Mouse (Mus musculus) liver, postnatal 0 days (tissue): ENCODE data around the gene Col2a1. TPM values are rescaled to one million over a fixed set of nuclear protein-coding genes. Genes with fewer than 3 reads are reported as not detected.
A peak's percentile ranks its signal among the peaks of the same experiment; 100 is the strongest.

ENCODE experiments used
- ATAC-seq: fragments of 200-750 bp; cut with Nextera tagmentation; 2 replicates; pipeline ENCODE4 v1.8.0; 2017; ENCODE audit warnings: mild to moderate bottlenecking, moderate library complexity
- DNase-seq: peaks from one replicate; pipeline ENCODE4 v3.0.0-alpha.2; 2016
- H3K27ac ChIP-seq: fragments of 300-500 bp; sonication (generic); 2 replicates; pipeline ENCODE4 v1.5.1; 2014; ENCODE audit warnings: antibody characterized with exemption, moderate library complexity, mild to moderate bottlenecking, low read depth
- H3K27me3 ChIP-seq: fragments of 300-500 bp; sonication (generic); 2 replicates; pipeline ENCODE4 v1.6.1; 2014; ENCODE audit warnings: low read length, control low read depth, mixed read lengths; ENCODE audit not compliant: insufficient read depth
- H3K36me3 ChIP-seq: fragments of 300-500 bp; sonication (generic); replicated peaks from 2 replicates; pipeline ENCODE4 v1.6.1; 2014; ENCODE audit warnings: mild to moderate bottlenecking, control low read depth, low read length, moderate library complexity, mixed read lengths; ENCODE audit not compliant: insufficient read depth
- H3K4me1 ChIP-seq: fragments of 300-500 bp; sonication (generic); 2 replicates; pipeline ENCODE4 v1.6.1; 2014; ENCODE audit warnings: antibody characterized with exemption, mild to moderate bottlenecking, control low read depth; ENCODE audit not compliant: insufficient read depth
- H3K4me2 ChIP-seq: fragments of 300-500 bp; sonication (generic); 2 replicates; pipeline ENCODE4 v1.6.1; 2014; ENCODE audit warnings: low read depth, mild to moderate bottlenecking, low read length, moderate library complexity, mixed read lengths
- H3K4me3 ChIP-seq: fragments of 300-500 bp; sonication (generic); 2 replicates; pipeline ENCODE4 v1.5.1; 2014; ENCODE audit warnings: low read depth, low read length
- H3K9ac ChIP-seq: fragments of 300-500 bp; sonication (generic); replicated peaks from 2 replicates; pipeline ENCODE4 v1.6.1; 2014; ENCODE audit warnings: mild to moderate bottlenecking, moderate library complexity
- H3K9me3 ChIP-seq: fragments of 300-500 bp; sonication (generic); 2 replicates; pipeline ENCODE4 v1.6.1; 2016; ENCODE audit warnings: mild to moderate bottlenecking, control low read depth, low read length, mixed read lengths
- CTCF ChIP-seq: sonication (generic); IDR thresholded peaks from 2 replicates; pipeline ENCODE4 v1.5.1; 2016; ENCODE audit warnings: antibody characterized with exemption, low read depth
- EP300 ChIP-seq: IDR thresholded peaks from 2 replicates; pipeline ENCODE4 v1.6.1; 2016; ENCODE audit warnings: antibody characterized with exemption, low read depth, mild to moderate bottlenecking
- WGBS: fragments of 180-500 bp; shearing (Covaris S2); extraction: QIAGEN DNeasy Blood & Tissue Kit; methylation state at CpG from one replicate; pipeline ENCODE4 v1.1.7; 2014; ENCODE audit not compliant: insufficient replicate concordance; 5-methylcytosine and 5-hydroxymethylcytosine counted together
- polyA plus RNA-seq: library from polyadenylated mRNA; unstranded; fragments of >200 nt; fragmentation: Nextera tagmentation; extraction: Ambion mirVana; gene quantifications from 2 replicates; pipeline ENCODE4 v1.2.1, GENCODE M21; 2015

Gene Col2a1
- polyA plus RNA-seq, 1 experiment from 2014 or later, result 0.12 TPM

DNA sequence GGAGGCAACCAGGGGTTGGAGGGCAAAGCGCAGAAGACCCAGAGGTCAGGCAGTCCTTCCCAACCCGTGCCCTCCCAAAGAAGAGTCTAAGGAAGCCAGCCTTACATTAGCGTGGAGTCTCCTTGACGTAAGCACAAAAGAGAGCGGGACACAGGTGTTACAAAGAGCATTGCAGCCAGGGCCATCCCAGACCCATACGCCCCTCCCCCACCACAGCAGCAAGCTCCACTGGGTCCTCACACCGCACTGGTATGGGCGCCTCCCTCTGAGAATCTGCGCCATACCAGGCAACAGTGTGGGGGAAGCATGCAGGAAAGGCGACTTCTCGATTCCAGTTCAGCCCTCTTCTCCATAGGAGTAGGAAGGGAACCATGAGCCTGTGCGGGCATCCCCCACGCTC, 4.9 kb downstream of the Col2a1 start:
- WGBS, result 7% methylated on average over 13 of the region's 13 CpGs
- no peak for TF ChIP-seq CTCF
- no peak for TF ChIP-seq EP300
- no peaks in the 10 kb centered on the region for H3K9me3 ChIP-seq
- no peak for ATAC-seq
- 0 out of 2 replicates have a peak, but pooled peaks cover 5% of the 10 kb centered on the region for H3K4me1 ChIP-seq
- peaks cover 76% of the 10 kb centered on the region for H3K27me3 ChIP-seq
- no peak overlapping the region for H3K27ac ChIP-seq
- DNase-seq, result no peak
- no peaks in the 10 kb centered on the region for H3K36me3 ChIP-seq
- H3K4me2 ChIP-seq, result no peak overlapping the region
- no peak overlapping the region for H3K4me3 ChIP-seq
- no peak overlapping the region for H3K9ac ChIP-seq

DNA sequence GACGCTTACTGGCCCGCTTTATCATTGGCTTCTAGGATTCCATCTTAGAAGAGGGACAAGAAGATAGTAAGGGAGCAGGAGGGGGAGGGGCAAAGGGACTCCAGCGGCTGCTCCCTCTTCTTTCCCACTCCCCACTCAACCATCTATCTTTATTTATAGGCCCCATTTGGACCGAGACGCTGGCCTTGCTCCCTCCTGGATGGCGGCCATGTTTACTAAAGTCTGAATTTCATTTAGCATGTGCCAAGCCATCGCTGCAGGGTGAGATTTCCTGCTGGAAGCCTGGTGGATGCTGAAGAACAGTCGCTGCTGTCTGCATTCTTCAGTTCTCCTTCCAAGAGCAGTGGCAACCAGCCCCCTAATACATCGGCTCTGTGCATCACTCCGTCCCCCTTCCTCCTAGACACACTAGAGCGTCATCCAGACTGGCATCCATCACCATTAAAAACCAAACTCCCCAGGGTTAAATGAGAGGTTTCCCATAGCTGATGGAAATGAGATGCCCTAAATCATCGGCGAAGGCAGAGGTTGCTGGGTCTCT, 7.7 kb downstream of the Col2a1 start:
- no peak overlapping the region for H3K4me2 ChIP-seq
- no peak overlapping the region for H3K27ac ChIP-seq
- H3K9ac ChIP-seq, result no peak overlapping the region
- TF ChIP-seq CTCF (no peak), EP300 (no peak)
- H3K4me3 ChIP-seq, result no peak overlapping the region
- 81% methylated on average over 13 of the region's 13 CpGs for WGBS
- no peaks in the 10 kb centered on the region for H3K36me3 ChIP-seq
- H3K4me1 ChIP-seq, result no peaks in the 10 kb centered on the region
- ATAC-seq (no peak), DNase-seq (no peak)
- H3K9me3 ChIP-seq, result no peaks in the 10 kb centered on the region
- H3K27me3 ChIP-seq, result peaks cover 48% of the 10 kb centered on the region

DNA sequence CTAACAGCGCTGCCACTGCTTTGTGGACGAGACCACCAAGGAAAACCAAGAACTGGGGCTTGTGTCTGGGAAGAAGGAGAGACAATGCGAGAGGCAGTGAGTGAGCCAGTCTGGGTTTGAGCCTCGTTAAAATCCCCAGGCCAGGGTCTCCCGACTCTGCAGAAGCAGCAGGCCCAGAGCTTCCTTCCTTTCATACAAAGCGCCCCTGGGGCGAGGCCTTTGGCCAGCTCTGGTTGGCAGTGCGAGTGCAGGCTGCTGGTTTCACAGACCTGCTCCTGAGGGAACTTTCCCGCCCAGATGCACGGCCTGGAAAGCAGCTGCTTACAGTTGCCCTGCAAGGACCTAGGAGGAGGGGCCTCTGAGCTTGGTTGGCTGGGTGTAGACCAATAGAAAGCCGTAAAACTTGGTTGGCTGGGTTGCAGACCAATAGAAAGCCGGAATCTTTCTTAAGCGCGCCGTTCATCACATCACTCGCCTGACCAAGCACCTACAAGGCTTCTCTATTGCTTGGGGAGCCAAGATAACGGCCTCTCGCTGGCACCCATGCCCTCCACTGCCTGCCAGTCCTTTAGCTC, 11.7 kb downstream of the Col2a1 start:
- Histone ChIP-seq H3K27me3 (peaks cover 10% of the 10 kb centered on the region; the same call in 1 of the 2 replicates), H3K4me1 (no peaks in the 10 kb centered on the region), H3K4me2 (peak overlapping the region; percentile 40), H3K9ac (no peak overlapping the region), H3K4me3 (no peak overlapping the region), H3K9me3 (no peaks in the 10 kb centered on the region), H3K36me3 (no peaks in the 10 kb centered on the region), H3K27ac (no peak overlapping the region)
- DNase-seq (peak; percentile 55), ATAC-seq (peak; percentile 86)
- 6% methylated on average over 18 of the region's 18 CpGs for WGBS
- TF ChIP-seq EP300 (no peak), CTCF (no peak)

DNA sequence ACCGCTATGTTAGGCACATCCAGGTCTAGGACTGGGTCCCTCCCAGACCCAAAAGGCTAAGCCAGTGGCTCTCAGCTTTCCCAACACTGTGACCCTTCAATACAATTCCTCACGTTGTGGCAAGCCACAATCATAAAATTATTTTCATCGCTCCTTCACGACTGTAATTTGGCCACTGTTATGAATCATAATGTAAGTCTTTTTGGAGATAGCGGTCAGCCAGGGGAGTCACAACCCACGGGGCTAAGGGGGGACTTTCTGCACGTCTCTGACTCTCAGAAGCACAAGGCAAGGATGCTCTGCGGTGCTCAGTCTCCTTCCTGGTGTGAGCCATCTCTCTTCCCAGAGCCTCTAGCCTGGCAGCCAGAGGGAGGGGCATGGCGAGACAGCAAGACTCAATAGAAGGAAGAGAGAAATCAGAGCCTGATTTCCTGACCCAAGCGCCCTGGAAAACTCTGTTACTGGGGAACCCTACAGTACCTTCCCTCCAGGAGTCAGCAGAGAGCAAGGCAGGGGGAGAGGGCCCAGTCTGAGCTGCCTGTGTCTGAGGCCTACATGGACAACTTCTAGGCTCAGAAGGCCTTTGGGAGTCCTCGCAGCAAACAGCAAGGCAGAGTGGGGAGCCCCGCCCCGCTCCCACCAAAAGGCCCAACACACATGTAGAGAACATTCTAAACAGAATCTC, 12.3 kb downstream of the Col2a1 start:
- TF ChIP-seq CTCF (0 out of 2 replicates have a peak, but pooled peaks have one; percentile 9), EP300 (no peak)
- Histone ChIP-seq H3K4me2 (peak overlapping the region; percentile 40; the same call in 1 of the 2 replicates), H3K36me3 (no peaks in the 10 kb centered on the region), H3K9me3 (no peaks in the 10 kb centered on the region), H3K27me3 (peaks cover 6% of the 10 kb centered on the region; the same call in 1 of the 2 replicates), H3K9ac (no peak overlapping the region), H3K4me1 (no peaks in the 10 kb centered on the region), H3K4me3 (no peak overlapping the region), H3K27ac (no peak overlapping the region)
- DNase-seq, result no peak
- 0 out of 2 replicates have a peak, but pooled peaks have one; percentile 35 for ATAC-seq
- WGBS, result 63% methylated on average over 13 of the region's 13 CpGs

DNA sequence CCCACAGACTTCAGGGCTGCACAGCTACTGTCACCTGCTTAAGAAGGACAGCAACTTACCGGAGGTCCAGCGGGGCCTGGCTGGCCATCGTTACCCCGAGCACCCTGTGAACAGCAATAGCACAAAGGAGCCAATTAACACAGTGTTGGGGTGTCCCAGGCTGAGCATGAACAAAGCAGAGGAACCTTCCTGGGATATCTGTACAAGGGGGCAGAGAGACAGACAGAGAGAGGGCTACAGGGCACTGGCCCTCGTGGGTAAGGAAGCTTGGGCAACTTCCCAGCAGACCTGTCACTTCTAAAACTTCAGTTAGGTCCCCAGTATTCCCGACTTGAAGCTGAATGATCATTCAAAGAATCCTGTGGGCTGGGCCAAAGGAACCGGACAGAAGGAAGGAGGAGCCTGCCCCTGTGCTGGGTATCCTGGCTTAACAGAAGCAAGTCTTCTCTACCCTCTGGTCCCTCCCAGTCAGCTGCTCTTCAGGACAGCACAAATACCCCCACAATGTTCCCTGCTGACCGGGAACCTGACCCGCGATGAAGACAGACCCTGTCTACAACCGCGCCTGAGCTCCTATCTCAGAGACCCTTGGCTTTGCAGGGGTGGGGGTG, 13.1 kb downstream of the Col2a1 start:
- WGBS, result 48% methylated on average over 12 of the region's 12 CpGs
- DNase-seq (no peak), ATAC-seq (no peak)
- H3K27ac ChIP-seq, result no peak overlapping the region
- H3K4me3 ChIP-seq, result no peak overlapping the region
- H3K27me3 ChIP-seq, result 0 out of 2 replicates have a peak, but pooled peaks cover 3% of the 10 kb centered on the region
- no peak overlapping the region for H3K9ac ChIP-seq
- H3K36me3 ChIP-seq, result no peaks in the 10 kb centered on the region
- H3K9me3 ChIP-seq, result no peaks in the 10 kb centered on the region
- no peak for TF ChIP-seq EP300
- no peak for TF ChIP-seq CTCF
- H3K4me2 ChIP-seq, result no peak overlapping the region
- H3K4me1 ChIP-seq, result no peaks in the 10 kb centered on the region

DNA sequence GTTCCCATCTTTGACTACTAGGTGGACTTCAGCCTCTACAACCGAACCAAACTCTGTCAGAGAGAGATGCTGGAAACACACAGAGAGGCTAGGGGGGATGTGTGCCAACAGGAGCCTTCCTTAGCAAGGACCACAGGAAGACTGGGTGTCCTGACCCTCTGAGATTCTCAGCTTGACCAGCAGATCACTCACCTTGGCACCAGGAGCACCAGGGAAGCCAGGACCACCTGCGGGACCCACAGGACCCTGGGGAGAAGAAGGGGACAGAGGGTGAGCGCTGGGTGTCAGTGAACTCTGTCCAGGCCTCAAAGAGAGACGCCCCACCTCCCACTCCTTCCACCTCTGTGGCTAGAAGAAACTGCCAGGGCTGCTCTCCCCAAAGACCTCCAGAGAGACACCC, 13.8 kb downstream of the Col2a1 start:
- WGBS, result 46% methylated on average over 4 of the region's 4 CpGs
- 0 out of 2 replicates have a peak, but pooled peaks cover 3% of the 10 kb centered on the region for H3K27me3 ChIP-seq

More for the DNA sequence above, 13.8 kb downstream of the Col2a1 start:
- no peak for DNase-seq
- Histone ChIP-seq H3K27ac (no peak overlapping the region), H3K36me3 (no peaks in the 10 kb centered on the region), H3K4me1 (no peaks in the 10 kb centered on the region), H3K9me3 (no peaks in the 10 kb centered on the region), H3K4me2 (no peak overlapping the region), H3K4me3 (no peak overlapping the region), H3K9ac (no peak overlapping the region)
- TF ChIP-seq EP300 (no peak), CTCF (no peak)
- no peak for ATAC-seq
